Mouse (Mus musculus): ENCODE measurements around the gene Gm4297. TPM values are rescaled to one million over a fixed set of nuclear protein-coding genes. Genes with fewer than 3 reads are reported as not detected.
"Not testable (repeated sequence)": the region's sequence is repeated elsewhere in the genome, so short reads cannot be mapped to it uniquely, and the experiment has no call there.

Gene Gm4297
- not detected for total RNA-seq (2021)
- long read RNA-seq: 0 reads

DNA sequence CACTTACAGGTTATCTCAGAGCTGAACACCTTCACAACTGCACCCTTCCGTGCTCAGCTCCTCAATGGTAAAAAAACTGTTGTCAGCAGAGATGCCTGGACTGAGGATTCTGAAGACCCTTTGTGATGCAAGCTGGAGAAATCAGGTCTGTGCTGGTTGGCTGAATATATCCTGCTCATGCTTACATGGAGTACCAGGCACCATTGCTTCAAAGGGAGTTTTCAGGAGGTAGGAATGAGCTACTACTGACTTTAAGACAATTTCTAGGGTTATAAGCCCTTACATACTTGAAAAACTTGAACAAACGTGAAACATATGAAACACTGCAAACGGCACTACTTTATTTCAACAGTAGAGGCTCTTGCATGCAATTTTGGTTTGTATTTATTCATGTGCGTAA, at the start of gene Gm4297:
Gene Gm4297 (minus strand): TSS at position 101 of the 400 bp plus-strand sequence.
- DNase-seq (ENCODE audit: low spot score in 2 of 2): not testable (repeated sequence)

Small RNA genes within 50 kb of the gene (microRNA-seq; reads per million reads assigned to microRNA genes)
- gene Gm27839 (0 reads per million in 2 experiments), gene Gm27910 (0 reads per million in 2 experiments)

Other genes with a start within 250 kb of the Gm4297 start
- gene Gm5934, start 74.1 kb downstream of the Gm4297 start, total RNA-seq (2021): not detected
- gene Gm5935, start 200.3 kb upstream of the Gm4297 start, total RNA-seq (2021): not detected